Mouse (Mus musculus) B cell, adult 62 days (primary cell): ENCODE results near the gene Gm20825. TPM values are rescaled to one million over a fixed set of nuclear protein-coding genes. Genes with fewer than 3 reads are reported as not detected.

Source experiments
- total RNA-seq: library from RNA; stranded (reverse); gene quantifications from 4 replicates; pipeline ENCODE4 v1.2.4, GENCODE M21; 2023

Gm20825 gene
- total RNA-seq, result not detected in 4 replicates

GRCm38 (mm10) chrY:8071407-8071806 is at the start of gene Gm20825:
TSS of gene Gm20825 (minus strand) at chrY:8071507.

Other genes with a start within 250 kb of the Gm20825 start
- gene Gm29049, start 74.3 kb downstream of the Gm20825 start, total RNA-seq, result not detected in 4 replicates
- not detected in 4 replicates for gene Gm20824, start 186.4 kb upstream of the Gm20825 start, total RNA-seq